Mouse (Mus musculus) macrophage (primary cell): Measurements from ENCODE around the gene Grm1. TPM values are rescaled to one million over a fixed set of nuclear protein-coding genes. Genes with fewer than 3 reads are reported as not detected.

Source experiments
- H3K27ac ChIP-seq: fragments of 350-480 bp; formaldehyde crosslinking; 2 replicates; pipeline ENCODE4 v1.9.0; 2021
- H3K36me3 ChIP-seq: fragments of 350-480 bp; formaldehyde crosslinking; 2 replicates; pipeline ENCODE4 v1.9.0; 2021; ENCODE audit errors: inconsistent target
- H3K4me3 ChIP-seq: fragments of 350-480 bp; formaldehyde crosslinking; 2 replicates; pipeline ENCODE4 v1.9.0; 2021; ENCODE audit errors: inconsistent target
- H3K79me2 ChIP-seq: fragments of 350-480 bp; formaldehyde crosslinking; 2 replicates; pipeline ENCODE4 v1.9.0; 2021; ENCODE audit errors: inconsistent target
- WGBS: methylation state at CpG from one replicate; pipeline ENCODE4 v1.1.7; 2026; ENCODE audit warnings: inconsistent platforms; ENCODE audit not compliant: missing documents; 5-methylcytosine and 5-hydroxymethylcytosine counted together
- polyA plus RNA-seq: library from polyadenylated mRNA; stranded (reverse); fragments of 250-400 nt; gene quantifications from 3 replicates; pipeline ENCODE4 v1.2.4, GENCODE M21; 2018; ENCODE audit warnings: inconsistent platforms

Gene Grm1
- polyA plus RNA-seq, 1 experiment from 2014 or later: not detected

GRCm38 (mm10) chr10:10827308-10827707 is 254.8 kb downstream of the Grm1 start:
- H3K4me3 ChIP-seq: no peak overlapping the region
- WGBS: 82% methylated on average over 1 of the region's 1 CpGs
- no peaks in the 10 kb centered on the region for H3K79me2 ChIP-seq
- no peak overlapping the region for H3K27ac ChIP-seq
- H3K36me3 ChIP-seq: no peaks in the 10 kb centered on the region

- Histone ChIP-seq H3K27ac (no peak overlapping the region), H3K36me3 (no peaks in the 10 kb centered on the region), H3K4me3 (no peak overlapping the region), H3K79me2 (no peaks in the 10 kb centered on the region)
- 100% methylated on average over 1 of the region's 2 CpGs for WGBS
Measured at GRCm38 (mm10) chr10:10818061-10818460, 264.1 kb downstream of the Grm1 start.

GRCm38 (mm10) chr10:10814631-10815216 is 267.4 kb downstream of the Grm1 start:
- WGBS: 70% methylated on average over 2 of the region's 2 CpGs
- no peaks in the 10 kb centered on the region for H3K36me3 ChIP-seq

GRCm38 (mm10) chr10:10812750-10813711 is 269.1 kb downstream of the Grm1 start:
- 58% methylated on average over 5 of the region's 5 CpGs for WGBS
- Histone ChIP-seq H3K27ac (no peak overlapping the region), H3K79me2 (no peaks in the 10 kb centered on the region), H3K36me3 (no peaks in the 10 kb centered on the region), H3K4me3 (no peak overlapping the region)

More at GRCm38 (mm10) chr10:10814631-10815216, 267.4 kb downstream of the Grm1 start:
- Histone ChIP-seq H3K79me2 (no peaks in the 10 kb centered on the region), H3K4me3 (no peak overlapping the region), H3K27ac (no peak overlapping the region)

GRCm38 (mm10) chr10:10809777-10810176 is 272.4 kb downstream of the Grm1 start:
- WGBS: 91% methylated on average over 3 of the region's 3 CpGs
- H3K4me3 ChIP-seq: no peak overlapping the region
- no peaks in the 10 kb centered on the region for H3K36me3 ChIP-seq
- no peaks in the 10 kb centered on the region for H3K79me2 ChIP-seq
- H3K27ac ChIP-seq: no peak overlapping the region

GRCm38 (mm10) chr10:10795321-10795720 is 286.8 kb downstream of the Grm1 start:
- Histone ChIP-seq H3K4me3 (no peak overlapping the region), H3K36me3 (no peaks in the 10 kb centered on the region), H3K79me2 (no peaks in the 10 kb centered on the region), H3K27ac (no peak overlapping the region)
- WGBS: 100% methylated on average over 1 of the region's 1 CpGs

- no peak overlapping the region for H3K4me3 ChIP-seq
- H3K27ac ChIP-seq: no peak overlapping the region
- H3K36me3 ChIP-seq: no peaks in the 10 kb centered on the region
- 95% methylated on average over 1 of the region's 1 CpGs for WGBS
- H3K79me2 ChIP-seq: no peaks in the 10 kb centered on the region
Measured at GRCm38 (mm10) chr10:10790458-10790857, 291.7 kb downstream of the Grm1 start.

GRCm38 (mm10) chr10:10789967-10790366 is 292.2 kb downstream of the Grm1 start:
- H3K27ac ChIP-seq: no peak overlapping the region
- H3K79me2 ChIP-seq: no peaks in the 10 kb centered on the region
- no peak overlapping the region for H3K4me3 ChIP-seq
- WGBS: 96% methylated on average over 4 of the region's 4 CpGs
- no peaks in the 10 kb centered on the region for H3K36me3 ChIP-seq

GRCm38 (mm10) chr10:10787906-10788416 is 294.2 kb downstream of the Grm1 start:
- Histone ChIP-seq H3K79me2 (no peaks in the 10 kb centered on the region), H3K4me3 (no peak overlapping the region), H3K36me3 (no peaks in the 10 kb centered on the region), H3K27ac (no peak overlapping the region)
- 92% methylated on average over 2 of the region's 6 CpGs for WGBS

- Histone ChIP-seq H3K79me2 (no peaks in the 10 kb centered on the region), H3K36me3 (no peaks in the 10 kb centered on the region), H3K4me3 (no peak overlapping the region), H3K27ac (no peak overlapping the region)
- 79% methylated on average over 3 of the region's 3 CpGs for WGBS
Measured at GRCm38 (mm10) chr10:10785122-10785521, 297.0 kb downstream of the Grm1 start.

GRCm38 (mm10) chr10:10774827-10775226 is 307.3 kb downstream of the Grm1 start:
- H3K36me3 ChIP-seq: no peaks in the 10 kb centered on the region
- no peak overlapping the region for H3K27ac ChIP-seq
- no peak overlapping the region for H3K4me3 ChIP-seq
- H3K79me2 ChIP-seq: no peaks in the 10 kb centered on the region
- 82% methylated on average over 1 of the region's 1 CpGs for WGBS

- Histone ChIP-seq H3K79me2 (no peaks in the 10 kb centered on the region), H3K36me3 (no peaks in the 10 kb centered on the region), H3K4me3 (no peak overlapping the region), H3K27ac (no peak overlapping the region)
- WGBS: 12% methylated on average over 4 of the region's 4 CpGs
Measured at GRCm38 (mm10) chr10:10763015-10763414, 319.1 kb downstream of the Grm1 start.

- Histone ChIP-seq H3K27ac (no peak overlapping the region), H3K79me2 (no peaks in the 10 kb centered on the region), H3K36me3 (no peaks in the 10 kb centered on the region), H3K4me3 (no peak overlapping the region)
- WGBS: 20% methylated on average over 1 of the region's 1 CpGs
Measured at GRCm38 (mm10) chr10:10761274-10761673, 320.9 kb downstream of the Grm1 start.

- H3K79me2 ChIP-seq: no peaks in the 10 kb centered on the region
- no peak overlapping the region for H3K4me3 ChIP-seq
- 89% methylated on average over 2 of the region's 2 CpGs for WGBS
- no peaks in the 10 kb centered on the region for H3K36me3 ChIP-seq
- H3K27ac ChIP-seq: no peak overlapping the region
Measured at GRCm38 (mm10) chr10:10760801-10761200, 321.4 kb downstream of the Grm1 start.

- H3K36me3 ChIP-seq: no peaks in the 10 kb centered on the region
- 100% methylated on average over 1 of the region's 1 CpGs for WGBS
- H3K79me2 ChIP-seq: no peaks in the 10 kb centered on the region
- no peak overlapping the region for H3K27ac ChIP-seq
- no peak overlapping the region for H3K4me3 ChIP-seq
Measured at GRCm38 (mm10) chr10:10751033-10751432, 331.1 kb downstream of the Grm1 start.
